Mouse (Mus musculus) urinary bladder, postnatal 0 days (tissue): Measurements from ENCODE around the gene Gm11565. TPM values are rescaled to one million over a fixed set of nuclear protein-coding genes. Genes with fewer than 3 reads are reported as not detected.

Experiments
- polyA plus RNA-seq: library from polyadenylated mRNA; unstranded; fragments of >200 nt; fragmentation: Nextera tagmentation; extraction: Ambion mirVana; gene quantifications from 2 replicates; pipeline ENCODE4 v1.2.1, GENCODE M21; 2015

The Gm11565 gene
- not detected in 2 replicates for polyA plus RNA-seq

DNA sequence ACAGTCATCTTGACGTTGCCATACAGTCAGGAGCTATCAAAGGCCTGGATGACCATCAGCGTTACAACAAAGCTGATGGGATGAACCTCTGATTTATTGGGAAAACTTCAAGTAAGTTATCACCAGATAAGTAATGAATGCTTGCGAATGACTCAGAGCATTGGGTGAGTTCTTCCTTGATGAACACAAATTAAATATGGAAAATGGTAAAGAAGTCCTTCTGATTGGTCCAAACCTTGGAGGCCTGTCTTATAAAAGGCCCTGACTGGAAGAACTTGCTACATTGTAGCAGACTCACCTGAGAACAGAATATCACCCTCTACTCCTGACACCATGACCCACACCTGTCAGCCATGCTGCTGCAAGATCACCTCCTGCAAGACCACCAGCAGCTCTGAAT is at the start of gene Gm11565:
Gene Gm11565, plus strand, starts transcription at position 301 of the 400 bp plus-strand sequence.

GRCm38 (mm10) chr11:99873089-99873488 is 41.5 kb upstream of the Gm11565 start, which contains the start of gene Krtap9-1:
TSS of gene Krtap9-1 (plus strand) at chr11:99873389.

DNA sequence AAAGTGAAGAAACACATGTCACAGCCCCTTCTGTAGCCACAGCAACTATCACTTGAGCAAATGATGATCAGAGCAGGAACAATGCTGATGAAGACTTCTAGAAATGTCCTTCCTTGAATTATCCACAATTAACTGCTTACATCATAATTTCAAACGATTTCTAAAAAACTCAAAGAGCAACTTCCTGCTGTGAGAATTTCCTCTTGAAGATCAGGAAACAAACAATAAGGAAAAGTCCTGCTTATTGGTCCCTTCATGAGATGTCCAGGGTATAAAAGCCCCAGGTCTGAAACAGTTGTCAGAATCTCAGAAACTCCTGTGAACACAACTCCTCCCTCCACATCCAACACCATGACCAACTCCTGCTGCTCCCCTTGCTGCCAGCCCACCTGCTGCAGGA is 35.7 kb upstream of the Gm11565 start, which contains the start of gene Gm11567:
Gene Gm11567, plus strand, starts transcription at position 301 of the 400 bp plus-strand sequence.

DNA sequence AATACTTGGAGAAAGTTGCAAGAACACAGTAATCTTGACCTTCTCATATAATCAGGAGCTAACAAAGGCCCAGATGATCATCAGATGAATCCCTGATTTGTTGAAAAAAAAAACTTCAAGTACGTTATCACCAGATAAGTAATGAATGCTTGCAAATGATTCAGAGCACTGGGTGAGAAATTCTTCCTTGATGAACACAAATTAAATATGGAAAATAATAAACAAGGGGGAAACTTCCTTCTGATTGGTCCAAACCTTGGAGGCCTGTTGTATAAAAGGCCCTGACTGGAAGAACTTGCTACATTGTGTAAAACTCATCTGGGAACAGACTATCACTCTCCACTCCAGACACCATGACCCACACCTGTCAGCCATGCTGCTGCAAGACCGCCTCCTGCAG is 6.9 kb upstream of the Gm11565 start, which contains the start of gene Krtap31-1:
Gene Krtap31-1, plus strand, starts transcription at position 301 of the 400 bp plus-strand sequence.

DNA sequence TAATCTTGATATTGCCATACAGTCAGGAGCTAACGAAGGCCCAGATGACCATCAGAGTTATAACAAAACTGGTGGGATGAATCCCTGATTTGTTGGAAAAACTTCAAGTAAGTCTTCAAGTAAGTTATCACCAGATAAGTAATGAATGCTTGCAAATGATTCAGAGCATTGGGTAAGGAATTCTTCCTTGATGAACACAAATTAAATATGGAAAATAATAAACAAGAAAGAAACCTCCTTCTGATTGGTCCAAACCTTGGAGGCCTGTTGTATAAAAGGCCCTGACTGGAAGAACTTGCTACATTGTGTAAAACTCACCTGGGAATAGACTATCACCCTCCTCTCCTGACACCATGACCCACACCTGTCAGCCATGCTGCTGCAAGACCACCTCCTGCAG is 21.4 kb downstream of the Gm11565 start, which contains the start of gene Krtap31-2:
Gene Krtap31-2, plus strand, starts transcription at position 301 of the 400 bp plus-strand sequence.

DNA sequence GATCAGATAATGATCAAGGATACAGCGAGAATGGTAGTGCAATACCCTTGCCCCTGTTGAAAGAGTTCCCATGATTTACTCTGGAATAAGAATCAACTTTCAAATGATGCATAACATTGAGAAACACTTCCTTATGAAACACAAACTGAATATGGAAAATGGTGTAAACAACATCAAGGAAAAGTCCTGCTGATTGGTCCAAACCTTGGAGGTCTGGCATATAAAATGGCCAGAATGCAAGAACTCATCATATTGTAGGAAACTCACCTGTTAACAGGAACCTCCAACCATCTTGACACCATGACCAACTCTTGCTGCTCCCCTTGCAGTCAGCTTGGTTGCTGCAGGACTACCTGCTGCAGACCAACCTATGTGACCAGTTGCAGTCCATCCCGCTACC is 33.6 kb downstream of the Gm11565 start, which contains the start of gene Krtap9-5:
Gene Krtap9-5, plus strand, starts transcription at position 301 of the 400 bp plus-strand sequence.

Other genes starting within 250 kb of the Gm11565 start
- not detected in 2 replicates for gene Krtap4-6, start 248.8 kb upstream of the Gm11565 start, polyA plus RNA-seq
- not detected in 2 replicates for gene Gm14190, start 224.0 kb upstream of the Gm11565 start, polyA plus RNA-seq
- not detected in 2 replicates for gene Gm14180, start 180.5 kb upstream of the Gm11565 start, polyA plus RNA-seq
- gene Gm11595, start 141.8 kb upstream of the Gm11565 start, polyA plus RNA-seq = not detected in 2 replicates
- not detected in 2 replicates for gene Krtap4-8, start 134.0 kb upstream of the Gm11565 start, polyA plus RNA-seq
- gene Krtap4-9, start 129.6 kb upstream of the Gm11565 start, polyA plus RNA-seq = not detected in 2 replicates
- not detected in 2 replicates for gene Gm11596, start 121.3 kb upstream of the Gm11565 start, polyA plus RNA-seq
- not detected in 2 replicates for gene Gm11569, start 115.8 kb upstream of the Gm11565 start, polyA plus RNA-seq
- not detected in 2 replicates for gene Gm11554, start 110.3 kb upstream of the Gm11565 start, polyA plus RNA-seq
- not detected in 2 replicates for gene Krtap4-13, start 104.9 kb upstream of the Gm11565 start, polyA plus RNA-seq
- gene Gm11564, start 99.1 kb upstream of the Gm11565 start, polyA plus RNA-seq = not detected in 2 replicates
- gene 2300003K06Rik, start 76.7 kb upstream of the Gm11565 start, polyA plus RNA-seq = not detected in 2 replicates
- not detected in 2 replicates for gene Krtap4-16, start 63.1 kb upstream of the Gm11565 start, polyA plus RNA-seq
- not detected in 2 replicates for gene Gm11568, start 56.8 kb upstream of the Gm11565 start, polyA plus RNA-seq
- not detected in 2 replicates for gene Gm11559, start 50.3 kb upstream of the Gm11565 start, polyA plus RNA-seq
- gene Krtap9-1, start 41.4 kb upstream of the Gm11565 start, polyA plus RNA-seq = not detected in 2 replicates
- gene Gm11567, start 35.6 kb upstream of the Gm11565 start, polyA plus RNA-seq = not detected in 2 replicates
- not detected in 2 replicates for gene Krtap31-1, start 6.8 kb upstream of the Gm11565 start, polyA plus RNA-seq
- gene Krtap31-2, start 21.5 kb downstream of the Gm11565 start, polyA plus RNA-seq = not detected in 2 replicates
- not detected in 2 replicates for gene Krtap9-5, start 33.7 kb downstream of the Gm11565 start, polyA plus RNA-seq
- not detected in 2 replicates for gene Krtap29-1, start 64.3 kb downstream of the Gm11565 start, polyA plus RNA-seq
- gene Krtap16-1, start 71.8 kb downstream of the Gm11565 start, polyA plus RNA-seq = not detected in 2 replicates
- gene Krtap17-1, start 79.2 kb downstream of the Gm11565 start, polyA plus RNA-seq = not detected in 2 replicates
- 0.12 TPM in 1 of 2 replicates, not detected in the other for gene Krt33a, start 101.5 kb downstream of the Gm11565 start, polyA plus RNA-seq
- gene Krt33b, start 115.1 kb downstream of the Gm11565 start, polyA plus RNA-seq = 0.07 TPM in 1 of 2 replicates, not detected in the other
- not detected in 2 replicates for gene Krt34, start 126.8 kb downstream of the Gm11565 start, polyA plus RNA-seq
- gene Krt31, start 135.8 kb downstream of the Gm11565 start, polyA plus RNA-seq = not detected in 2 replicates
- gene Krt32, start 173.5 kb downstream of the Gm11565 start, polyA plus RNA-seq = not detected in 2 replicates
- not detected in 2 replicates for gene Krt35, start 181.5 kb downstream of the Gm11565 start, polyA plus RNA-seq
- 0.10 and 0.16 TPM in 2 replicates for gene Krt36, start 190.9 kb downstream of the Gm11565 start, polyA plus RNA-seq
- gene Krt13, start 206.8 kb downstream of the Gm11565 start, polyA plus RNA-seq = 1.4 and 1.9 TPM in 2 replicates
- 795 and 814 TPM in 2 replicates for gene Krt15, start 221.2 kb downstream of the Gm11565 start, polyA plus RNA-seq
- 788 and 849 TPM in 2 replicates for gene Krt19, start 233.9 kb downstream of the Gm11565 start, polyA plus RNA-seq